In genomic region chr1:84840018-84840664, GRCm38 (mm10) we compare ENCODE assay signal across 1 mouse cellular context.
TF ChIP-seq lines count a peak whose summit lies in the region.

Gene Trip12, minus strand, starts transcription at chr1:84840516.

TF ChIP-seq in MEL, 35 proteins besides CTCF, POLR2A, EP300 and RAD21 (continued from another document):
- TF ChIP-seq GABPA (IDR thresholded peaks at IDR 0.05; ENCODE audit: low read depth, low read length) (no peak), MYB (IDR thresholded peaks at IDR 0.05; ENCODE audit: low read depth, low read length) (no peak)
